Mouse (Mus musculus) ES-E14 (cell line): ENCODE measurements around the gene Plekho2. TPM values are rescaled to one million over a fixed set of nuclear protein-coding genes. Genes with fewer than 3 reads are reported as not detected.

ENCODE experiments used
- DNase-seq: peaks from one replicate; pipeline ENCODE4 v3.0.0-alpha.2; 2013; ENCODE audit warnings: low read depth, low spot score
- H3K27ac ChIP-seq: 2 replicates; pipeline ENCODE4 v1.5.1; 2012; ENCODE audit warnings: low read depth, mild to moderate bottlenecking, low read length, moderate library complexity, mixed read lengths; ENCODE audit not compliant: poor library complexity, insufficient read depth, severe bottlenecking
- H3K36me3 ChIP-seq: 2 replicates; pipeline ENCODE4 v1.6.1; 2012; ENCODE audit warnings: mild to moderate bottlenecking, low read length, moderate library complexity, mixed read lengths; ENCODE audit not compliant: control insufficient read depth, poor library complexity, insufficient read depth, severe bottlenecking
- H3K4me1 ChIP-seq, 2 experiments: fragments of 150-350 bp in 1 of 2; sonication (generic) in 1 of 2; 2 replicates each; pipeline ENCODE4 v1.6.1; 2012; ENCODE audit warnings: low read length in 2 of 2, mild to moderate bottlenecking in 1 of 2, mixed read lengths in 1 of 2; ENCODE audit not compliant: control insufficient read depth in 2 of 2, insufficient read depth in 2 of 2, poor library complexity in 1 of 2
- H3K4me3 ChIP-seq, 2 experiments: fragments of 150-350 bp in 1 of 2; sonication (generic) in 1 of 2; 2 replicates each; pipeline ENCODE4 v1.5.1; 2012; ENCODE audit warnings: low read length in 2 of 2, low read depth in 1 of 2, mild to moderate bottlenecking in 1 of 2, mixed read lengths in 1 of 2; ENCODE audit not compliant: insufficient read depth in 1 of 2, poor library complexity in 1 of 2, severe bottlenecking in 1 of 2
- H3K9ac ChIP-seq: 2 replicates; pipeline ENCODE4 v1.6.1; 2012; ENCODE audit warnings: low read depth, mild to moderate bottlenecking, low read length, mixed read lengths; ENCODE audit not compliant: poor library complexity, insufficient read depth, severe bottlenecking
- H3K9me3 ChIP-seq: fragments of 150-350 bp; sonication (generic); 2 replicates; pipeline ENCODE4 v1.6.1; 2012; ENCODE audit warnings: low read depth, mild to moderate bottlenecking, low read length; ENCODE audit not compliant: control insufficient read depth, insufficient read depth
- CHD2 ChIP-seq: IDR thresholded peaks from 2 replicates; pipeline ENCODE4 v1.6.1; 2014; ENCODE audit warnings: mild to moderate bottlenecking, low read depth, low read length, inconsistent platforms
- HCFC1 ChIP-seq: IDR thresholded peaks from 2 replicates; pipeline ENCODE4 v1.6.1; 2012; ENCODE audit warnings: low read length, inconsistent platforms, borderline replicate concordance; ENCODE audit not compliant: insufficient read depth
- MAFK ChIP-seq: IDR thresholded peaks from 2 replicates; pipeline ENCODE4 v1.6.1; 2014; ENCODE audit warnings: mild to moderate bottlenecking, low read depth, low read length, inconsistent platforms; ENCODE audit not compliant: insufficient read depth
- ZC3H11A ChIP-seq: IDR thresholded peaks from 2 replicates; pipeline ENCODE4 v1.6.1; 2012; ENCODE audit warnings: low read depth, mild to moderate bottlenecking, inconsistent platforms, low read length, borderline replicate concordance
- ZNF384 ChIP-seq: IDR thresholded peaks from 2 replicates; pipeline ENCODE4 v1.6.1; 2012; ENCODE audit warnings: low read depth, low read length, inconsistent platforms
- in situ Hi-C, 2 experiments: fragments of 600-800 bp; cut with MboI; formaldehyde crosslinking; loops; one replicate each; pipeline ENCODE4 v1.15.1; 2025; ENCODE audit warnings: low sequenced_read_pairs in 2 of 2, inconsistent platforms in 1 of 2; ENCODE audit not compliant: unreplicated experiment in 2 of 2
- total RNA-seq: library from RNA; depleted of rRNA; stranded (reverse); fragments of 300-350 nt; gene quantifications from 2 replicates; pipeline ENCODE4 v1.2.3, GENCODE M21; 2012

Plekho2 gene
- total RNA-seq, 1 experiment = 5.4 TPM

DNA sequence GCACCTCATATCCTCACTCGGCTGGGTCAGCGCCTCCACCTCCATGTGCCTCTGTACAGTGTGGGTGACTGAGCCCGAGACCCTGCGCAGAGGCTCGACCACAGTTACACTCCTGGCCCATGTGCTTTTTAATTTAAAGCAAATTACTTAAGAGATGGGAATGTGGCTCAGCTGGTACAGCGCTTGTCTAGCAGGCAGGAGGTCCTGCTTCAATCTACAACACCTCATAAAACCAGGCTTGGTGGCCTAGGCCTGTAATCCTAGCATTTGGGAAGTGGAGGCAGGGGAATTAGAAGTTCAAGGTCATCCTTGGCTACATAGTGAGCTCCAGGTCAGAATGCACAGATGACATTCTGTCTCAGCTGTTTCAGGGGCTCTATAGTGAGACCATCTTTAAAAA is 21.0 kb downstream of the Plekho2 start:
- TF ChIP-seq HCFC1 (no peak), CHD2 (no peak)
- Histone ChIP-seq H3K36me3 (no peaks in the 10 kb centered on the region), H3K4me3 (no peak overlapping the region), H3K27ac (no peak overlapping the region), H3K4me1 (peaks cover 2 to 5% of the 10 kb centered on the region in 2 experiments; a peak in 1 of 4 replicates), H3K9me3 (no peaks in the 10 kb centered on the region), H3K9ac (no peak overlapping the region)
- DNase-seq = no peak
- in situ Hi-C loops = no loop called here

DNA sequence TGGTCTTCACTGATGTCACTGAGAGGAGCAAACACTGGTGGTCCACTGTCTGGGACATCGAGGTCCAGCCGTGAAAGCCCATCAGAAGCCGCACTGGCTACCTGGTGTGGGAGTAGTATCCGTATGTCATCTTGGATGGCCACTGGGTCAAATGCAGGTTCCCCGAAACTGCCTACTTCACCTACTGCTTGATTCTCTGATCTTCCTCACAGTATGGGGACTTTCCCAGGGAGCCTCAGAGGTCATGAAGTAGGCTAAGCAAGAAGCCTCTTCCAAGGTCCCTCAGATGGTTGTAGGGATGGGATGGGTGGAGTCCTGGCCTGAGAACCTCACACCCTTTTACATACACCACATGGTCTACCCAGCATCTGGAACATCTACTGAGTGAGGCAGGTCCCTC is 22.9 kb downstream of the Plekho2 start:
- Histone ChIP-seq H3K9me3 (no peaks in the 10 kb centered on the region), H3K9ac (no peak overlapping the region), H3K4me3 (no peak overlapping the region), H3K36me3 (no peaks in the 10 kb centered on the region), H3K4me1 (peaks cover 2 to 3% of the 10 kb centered on the region in 2 experiments; a peak in 1 of 4 replicates), H3K27ac (no peak overlapping the region)
- DNase-seq = no peak
- in situ Hi-C loops = no loop called here
- no peak for TF ChIP-seq MAFK
- TF ChIP-seq ZC3H11A = no peak
- TF ChIP-seq ZNF384 = no peak
- TF ChIP-seq CHD2 = no peak
- no peak for TF ChIP-seq HCFC1

GRCm38 (mm10) chr9:65556349-65556748 is 23.5 kb downstream of the Plekho2 start:
- Histone ChIP-seq H3K9me3 (no peaks in the 10 kb centered on the region), H3K4me1 (peaks cover 2% of the 10 kb centered on the region in 2 experiments; a peak in 1 of 4 replicates), H3K36me3 (no peaks in the 10 kb centered on the region), H3K9ac (no peak overlapping the region), H3K4me3 (no peak overlapping the region), H3K27ac (no peak overlapping the region)
- in situ Hi-C loops = no loop called here
- no peak for DNase-seq
- no peak for TF ChIP-seq CHD2

GRCm38 (mm10) chr9:65555621-65556020 is 24.2 kb downstream of the Plekho2 start:
- no peak overlapping the region for H3K9ac ChIP-seq
- no peaks in the 10 kb centered on the region for H3K9me3 ChIP-seq
- in situ Hi-C loops = no loop called here
- H3K27ac ChIP-seq = no peak overlapping the region
- no peak for TF ChIP-seq CHD2
- no peak for TF ChIP-seq HCFC1
- TF ChIP-seq ZC3H11A = no peak
- no peak for TF ChIP-seq ZNF384
- TF ChIP-seq MAFK = no peak
- peaks cover 2 to 8% of the 10 kb centered on the region in 2 experiments; a peak in 1 of 4 replicates for H3K4me1 ChIP-seq
- DNase-seq = no peak
- H3K4me3 ChIP-seq = no peak overlapping the region
- H3K36me3 ChIP-seq = no peaks in the 10 kb centered on the region

- Histone ChIP-seq H3K36me3 (no peaks in the 10 kb centered on the region), H3K4me1 (peaks cover 2 to 9% of the 10 kb centered on the region in 2 experiments; a peak in 1 of 4 replicates), H3K4me3 (no peak overlapping the region), H3K27ac (no peak overlapping the region), H3K9me3 (no peaks in the 10 kb centered on the region), H3K9ac (no peak overlapping the region)
- DNase-seq = no peak
- in situ Hi-C loops = no loop called here
- TF ChIP-seq ZNF384 = no peak
- TF ChIP-seq MAFK = no peak
- TF ChIP-seq CHD2 = no peak
- no peak for TF ChIP-seq HCFC1
- TF ChIP-seq ZC3H11A = no peak
Observed at GRCm38 (mm10) chr9:65555001-65555405, 24.8 kb downstream of the Plekho2 start.
